Mouse (Mus musculus) layer of hippocampus, adult 8-10 months (tissue): Measurements from ENCODE around the gene Kcnip2. TPM values are rescaled to one million over a fixed set of nuclear protein-coding genes. Genes with fewer than 3 reads are reported as not detected.

Source experiments
- total RNA-seq, 4 experiments: library from RNA; stranded (reverse); gene quantifications; 2 replicates each; pipeline ENCODE4 v1.2.4; 2022

Kcnip2 gene
- total RNA-seq, 4 experiments from 2014 or later, result 163 to 211 (median 185) TPM

Other genes with a start within 250 kb of the Kcnip2 start
- 10 to 100 TPM; 37.7 to 42.2 (median 40.0) TPM for gene Fbxw4, start 155.7 kb downstream of the Kcnip2 start, total RNA-seq
- not detected for gene Fgf8, start 73.1 kb downstream of the Kcnip2 start, total RNA-seq
- 10 to 100 TPM in 2 of 4 experiments, 1 to 10 TPM in 2; 7.6 to 12.9 (median 9.1) TPM for gene Npm3, start 66.5 kb downstream of the Kcnip2 start, total RNA-seq
- 100 to 1,000 TPM; 137 to 170 (median 155) TPM for gene Mgea5, start 32.2 kb downstream of the Kcnip2 start, total RNA-seq
- 10 to 100 TPM; 18.4 to 24.1 (median 22.3) TPM for gene Armh3, start 182.4 kb upstream of the Kcnip2 start, total RNA-seq
- gene Hps6, start 187.4 kb upstream of the Kcnip2 start, total RNA-seq, result 1 to 10 TPM; 6.1 to 8.8 (median 8.2) TPM
- gene Pprc1, start 228.8 kb upstream of the Kcnip2 start, total RNA-seq, result 10 to 100 TPM; 26.4 to 34.8 (median 32.4) TPM
- gene Ldb1, start 229.2 kb upstream of the Kcnip2 start, total RNA-seq, result 100 to 1,000 TPM; 109 to 123 (median 120) TPM